Mouse (Mus musculus) thymus, adult 2 months (tissue): ENCODE measurements around the gene Endou.

ENCODE experiments used
- CTCF ChIP-seq: fragments of 200-500 bp; IDR thresholded peaks from 2 replicates; pipeline ENCODE4 v1.5.1; 2012; ENCODE audit warnings: mild to moderate bottlenecking, control low read depth, low read length, moderate library complexity, borderline replicate concordance; ENCODE audit not compliant: control insufficient read depth, poor library complexity, insufficient read depth; ENCODE audit errors: extremely low read depth
- POLR2A ChIP-seq: fragments of 200-500 bp; IDR thresholded peaks from 2 replicates; pipeline ENCODE4 v1.6.1; 2012; ENCODE audit warnings: mild to moderate bottlenecking, low read length, control low read depth, moderate library complexity; ENCODE audit not compliant: control insufficient read depth, poor library complexity, insufficient read depth; ENCODE audit errors: extremely low read depth

GRCm38 (mm10) chr15:97740283-97740732 lies 9.2 kb upstream of the Endou start:
- no peak for TF ChIP-seq CTCF
- TF ChIP-seq POLR2A: 0 out of 2 replicates have a peak, but pooled peaks have one; percentile 22
